Mouse (Mus musculus) adrenal gland, adult (tissue): ENCODE measurements around the gene Gm7075.

ENCODE experiments used
- DNase-seq, 2 experiments: peaks; one replicate each; pipeline ENCODE4 v3.0.0; 2022 to 2023; ENCODE audit warnings: low spot score in 1 of 2; ENCODE audit not compliant: inconsistent age in 2 of 2

Gene Gm7075

DNA sequence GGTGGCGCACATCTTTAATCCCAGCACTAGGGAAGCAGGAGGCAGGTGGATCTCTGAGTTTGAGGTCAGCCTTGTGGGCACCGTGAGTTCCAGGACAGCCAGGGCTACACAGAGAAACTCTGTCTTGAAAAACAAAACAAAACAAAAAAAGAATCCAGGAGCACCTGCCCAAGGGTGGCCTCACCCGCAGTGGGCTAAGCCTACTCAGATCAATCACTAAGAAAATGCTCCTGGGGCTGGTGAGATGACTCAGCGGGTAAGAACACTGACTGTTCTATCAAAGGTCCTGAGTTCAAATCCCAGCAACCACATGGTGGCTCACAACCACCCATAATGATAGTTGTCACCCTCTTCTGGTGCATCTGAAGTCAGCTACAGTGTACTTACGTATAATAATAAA, 45.3 kb downstream of the Gm7075 start:
- no peak for DNase-seq
